Mouse (Mus musculus) kidney, adult 2 months (tissue): Measurements from ENCODE around the gene Ptpre.

Experiments used
- CTCF ChIP-seq: fragments of 200-500 bp; conservative IDR thresholded peaks from 2 replicates; pipeline ENCODE4 v1.5.1; 2011; ENCODE audit warnings: low read depth, mild to moderate bottlenecking, control low read depth, low read length, moderate library complexity, mixed read lengths; ENCODE audit not compliant: insufficient read depth, insufficient read length
- POLR2A ChIP-seq: fragments of 200-500 bp; IDR thresholded peaks from one replicate; pipeline ENCODE4 v1.6.1; 2011; ENCODE audit warnings: low read depth, low read length, control low read depth

GRCm38 (mm10) chr7:135585125-135585687, 47.9 kb downstream of the Ptpre start:
- TF ChIP-seq CTCF (no peak), POLR2A (no peak)
